In the genomic region with DNA sequence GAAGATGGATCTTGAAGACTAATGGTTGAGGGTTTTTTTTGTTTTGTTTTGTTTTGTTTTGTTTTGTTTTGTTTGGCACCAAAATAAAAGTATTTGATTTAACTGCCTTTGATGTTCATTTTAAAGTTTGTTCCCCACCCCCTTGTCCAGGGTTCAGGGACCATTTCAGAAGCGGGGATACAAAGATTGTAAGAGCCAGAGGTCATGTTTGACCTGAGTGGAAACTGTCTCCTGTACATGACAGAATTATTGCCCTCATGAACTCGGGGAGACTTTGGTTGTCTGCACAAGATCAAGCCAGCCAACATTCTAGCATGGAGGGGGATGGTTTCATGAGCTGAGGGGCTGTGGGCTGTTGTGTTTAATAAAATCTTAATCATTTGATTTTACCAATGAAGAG, we compare ENCODE assay signal across 23 mouse cellular contexts. TPM values are rescaled to one million over a fixed set of nuclear protein-coding genes. Genes with fewer than 3 reads are reported as not detected.
DNase-seq lines count a peak whose midpoint lies in the region; ATAC-seq and TF ChIP-seq lines count a peak whose summit lies in the region.
"Had no signal": no experiment of that assay in that cellular context is flagged by ENCODE, and none has a peak within 500 bp of the region (broad histone marks: within the 10 kb centered on the region; RNA-seq: fewer than 3 reads in every experiment).

No protein-coding gene starts in this region.

- no peaks in the 10 kb centered on the region for H3K27me3 ChIP-seq in liver, adult 2 months (ENCODE audit: control insufficient read depth, insufficient read depth, low read length)
- H3K27me3 ChIP-seq in liver, postnatal 0 days (ENCODE audit: insufficient read depth, low read length) = no peaks in the 10 kb centered on the region
- H3K27me3 ChIP-seq in liver, embryonic 14.5 days (ENCODE audit: control insufficient read depth, insufficient read depth, low read length) = no peaks in the 10 kb centered on the region
- H3K27me3 ChIP-seq in liver, embryonic 11.5 days (replicated peaks; ENCODE audit: control insufficient read depth, insufficient read depth, low read length) = no peaks in the 10 kb centered on the region
- 0 out of 2 replicates have a peak, but pooled peaks cover 2% of the 10 kb centered on the region for H3K27me3 ChIP-seq in liver, embryonic 16.5 days (ENCODE audit: control insufficient read depth, insufficient read depth, low read depth, low read length)
- H3K27me3 ChIP-seq: CH12.LX; embryonic facial prominence, embryonic 12.5 days; forebrain, embryonic 13.5 days; forebrain, embryonic 15.5 days; Patski had no signal

- ATAC-seq in liver, postnatal 0 days = no peak
- ATAC-seq in liver, embryonic 14.5 days (ENCODE audit: insufficient read depth) = 0 out of 2 replicates have a peak, but pooled peaks have one; percentile 38
- ATAC-seq in liver, embryonic 11.5 days (replicated peaks; ENCODE audit: low FRiP score) = no peak
- peak; percentile 44; the same call in 1 of the 2 replicates for ATAC-seq in liver, embryonic 16.5 days (ENCODE audit: low read depth)
- ATAC-seq: activated CD4-positive, CD25-positive, alpha-beta regulatory T cell, adult 4 months; CD4-positive, CD25-positive, alpha-beta regulatory T cell, adult 4 months; forebrain, embryonic 13.5 days; forebrain, embryonic 15.5 days; Patski had no signal

- H3K4me2 ChIP-seq in liver, postnatal 0 days (ENCODE audit: low read depth, low read length) = no peak overlapping the region
- no peak overlapping the region for H3K4me2 ChIP-seq in liver, embryonic 14.5 days (ENCODE audit: low read depth)
- no peak overlapping the region for H3K4me2 ChIP-seq in liver, embryonic 11.5 days
- H3K4me2 ChIP-seq in liver, embryonic 16.5 days (ENCODE audit: low read depth, low read length) = no peak overlapping the region
- H3K4me2 ChIP-seq: embryonic facial prominence, embryonic 12.5 days; forebrain, embryonic 13.5 days; forebrain, embryonic 15.5 days had no signal

- no peak for TF ChIP-seq POLR2A in liver, adult 2 months (IDR thresholded peaks at IDR 0.05; ENCODE audit: extremely low read depth, insufficient read depth, low read length)

- no peak overlapping the region for H3K9ac ChIP-seq in liver, adult 2 months (ENCODE audit: low read depth, low read length)
- H3K9ac ChIP-seq in liver, postnatal 0 days (replicated peaks) = no peak overlapping the region
- no peak overlapping the region for H3K9ac ChIP-seq in liver, embryonic 14.5 days (replicated peaks)
- H3K9ac ChIP-seq in liver, embryonic 11.5 days (ENCODE audit: low read depth, low read length) = no peak overlapping the region
- H3K9ac ChIP-seq in liver, embryonic 16.5 days (ENCODE audit: low read depth, low read length) = no peak overlapping the region
- H3K9ac ChIP-seq: embryonic facial prominence, embryonic 12.5 days; forebrain, embryonic 13.5 days; forebrain, embryonic 15.5 days had no signal

- peak overlapping the region; percentile 51 for H3K27ac ChIP-seq in liver, adult 2 months (replicated peaks; ENCODE audit: insufficient read depth, low read depth, low read length)
- no peak overlapping the region for H3K27ac ChIP-seq in liver, postnatal 0 days (ENCODE audit: low read depth)
- H3K27ac ChIP-seq in liver, embryonic 14.5 days = no peak overlapping the region
- no peak overlapping the region for H3K27ac ChIP-seq in liver, embryonic 11.5 days (ENCODE audit: low read depth, low read length)
- H3K27ac ChIP-seq in liver, embryonic 16.5 days (ENCODE audit: low read length) = peak overlapping the region; percentile 3; the same call in 1 of the 2 replicates
- H3K27ac ChIP-seq: embryonic facial prominence, embryonic 10.5 days; embryonic facial prominence, embryonic 12.5 days; forebrain, embryonic 13.5 days; forebrain, embryonic 15.5 days had no signal

- peaks cover 3% of the 10 kb centered on the region; the same call in 1 of the 2 replicates for H3K9me3 ChIP-seq in liver, postnatal 0 days (ENCODE audit: low read length)
- H3K9me3 ChIP-seq in liver, embryonic 14.5 days (ENCODE audit: control insufficient read depth, low read length) = no peaks in the 10 kb centered on the region
- no peaks in the 10 kb centered on the region for H3K9me3 ChIP-seq in liver, embryonic 11.5 days (ENCODE audit: control insufficient read depth, low read length)
- no peaks in the 10 kb centered on the region for H3K9me3 ChIP-seq in liver, embryonic 16.5 days (replicated peaks; ENCODE audit: control insufficient read depth, low read length)
- H3K9me3 ChIP-seq: embryonic facial prominence, embryonic 12.5 days; forebrain, embryonic 13.5 days; forebrain, embryonic 15.5 days had no signal

- no peaks in the 10 kb centered on the region for H3K36me3 ChIP-seq in liver, adult 2 months (ENCODE audit: control insufficient read depth, insufficient read depth, low read length)
- no peaks in the 10 kb centered on the region for H3K36me3 ChIP-seq in liver, postnatal 0 days (replicated peaks; ENCODE audit: insufficient read depth, low read length)
- no peaks in the 10 kb centered on the region for H3K36me3 ChIP-seq in liver, embryonic 14.5 days (replicated peaks; ENCODE audit: control insufficient read depth, insufficient read depth, low read depth)
- H3K36me3 ChIP-seq in liver, embryonic 11.5 days (ENCODE audit: control insufficient read depth, insufficient read depth, low read length) = no peaks in the 10 kb centered on the region
- H3K36me3 ChIP-seq in liver, embryonic 16.5 days (ENCODE audit: control insufficient read depth, insufficient read depth) = no peaks in the 10 kb centered on the region
- H3K36me3 ChIP-seq: embryonic facial prominence, embryonic 10.5 days; embryonic facial prominence, embryonic 12.5 days; forebrain, embryonic 15.5 days; G1E had no signal

- H3K79me2 ChIP-seq in liver, adult 2 months (ENCODE audit: control insufficient read depth, insufficient read depth, low read length) = no peaks in the 10 kb centered on the region

- 29% methylated on average over 2 of the region's 2 CpGs for WGBS in liver, adult 2 months
- 44% methylated on average over 2 of the region's 2 CpGs for WGBS in liver, postnatal 0 days (ENCODE audit: insufficient replicate concordance)
- WGBS in liver, embryonic 14.5 days (ENCODE audit: insufficient replicate concordance) = 46% methylated on average over 2 of the region's 2 CpGs
- WGBS in liver, embryonic 11.5 days = 51% methylated on average over 2 of the region's 2 CpGs
- WGBS in liver, embryonic 16.5 days (ENCODE audit: insufficient replicate concordance) = 41% methylated on average over 2 of the region's 2 CpGs

- H3K4me3 ChIP-seq in liver, adult 2 months (ENCODE audit: insufficient read depth, low read depth, low read length) = no peak overlapping the region
- H3K4me3 ChIP-seq in liver, postnatal 0 days (ENCODE audit: low read depth, low read length) = no peak overlapping the region
- no peak overlapping the region for H3K4me3 ChIP-seq in liver, embryonic 14.5 days (ENCODE audit: insufficient read depth in 1 of 2, low read depth in 2 of 2, low read length in 2 of 2)
- no peak overlapping the region for H3K4me3 ChIP-seq in liver, embryonic 11.5 days (ENCODE audit: low read depth, low read length)
- no peak overlapping the region for H3K4me3 ChIP-seq in liver, embryonic 16.5 days (ENCODE audit: low read depth, low read length)
- H3K4me3 ChIP-seq: embryonic facial prominence, embryonic 10.5 days; embryonic facial prominence, embryonic 12.5 days; forebrain, embryonic 13.5 days; forebrain, embryonic 15.5 days had no signal

- TF ChIP-seq EP300 in liver, postnatal 0 days (IDR thresholded peaks at IDR 0.05; ENCODE audit: low read depth) = no peak
- TF ChIP-seq EP300 in liver, embryonic 14.5 days (IDR thresholded peaks at IDR 0.05; ENCODE audit: low read depth) = no peak

- TF ChIP-seq CTCF in liver, adult 2 months (IDR thresholded peaks at IDR 0.05; ENCODE audit: low read depth, low read length) = no peak
- no peak for TF ChIP-seq CTCF in liver, postnatal 0 days (IDR thresholded peaks at IDR 0.05; ENCODE audit: low read depth)
- TF ChIP-seq CTCF in liver, embryonic 14.5 days (IDR thresholded peaks at IDR 0.05; ENCODE audit: low read depth) = no peak

- H3K4me1 ChIP-seq in liver, adult 2 months (ENCODE audit: control insufficient read depth, insufficient read depth, low read length) = peaks cover 19% of the 10 kb centered on the region
- peaks cover 18% of the 10 kb centered on the region for H3K4me1 ChIP-seq in liver, postnatal 0 days (ENCODE audit: insufficient read depth)
- peaks cover 0 to 11% of the 10 kb centered on the region in 2 experiments; a peak in 3 of 4 replicates for H3K4me1 ChIP-seq in liver, embryonic 14.5 days (replicated peaks; ENCODE audit: control insufficient read depth in 2 of 2, insufficient read depth in 2 of 2, low read length in 1 of 2)
- peaks cover 8% of the 10 kb centered on the region; the same call in 1 of the 2 replicates for H3K4me1 ChIP-seq in liver, embryonic 11.5 days (replicated peaks; ENCODE audit: control insufficient read depth, insufficient read depth, low read length)
- H3K4me1 ChIP-seq in liver, embryonic 16.5 days (ENCODE audit: control insufficient read depth, low read depth, low read length) = peaks cover 14% of the 10 kb centered on the region

- DNase-seq in liver, adult 2 months (ENCODE audit: extremely low read depth, low read depth, low spot score) = peak; percentile 95
- DNase-seq in liver, postnatal 0 days = no peak
- DNase-seq in liver, embryonic 14.5 days (ENCODE audit: low read depth in 3 of 3, low spot score in 3 of 3) = no peak
- no peak for DNase-seq in liver, embryonic 11.5 days (ENCODE audit: low spot score)
- DNase-seq: adrenal gland, adult 8-10 months; adrenal gland, postnatal 14 days; adrenal gland, postnatal 36 days; B cell, adult 2 months; cerebellum, adult 11-12 months; cerebellum, adult 2 months; cerebellum, adult 9-10 months; cerebellum, postnatal 10 days; cerebellum, postnatal 25 days had no signal

RNA-seq across cellular contexts. Expression of gene Nfyb, which starts 28.4 kb away (rescaled TPM):
- total RNA-seq in liver, adult 2 months (2014; rRNA removed) = 30.8 and 34.8 TPM in 2 replicates
- 29.0 and 30.2 TPM in 2 replicates for polyA plus RNA-seq in liver, adult 2 months (2012; rRNA removed)
- 26.6 and 30.1 TPM in 2 replicates for polyA plus RNA-seq in liver, postnatal 0 days (2015; fragmentation: Nextera tagmentation; extraction: Ambion mirVana)
- polyA plus RNA-seq in liver, embryonic 14.5 days (2012; rRNA removed) = 14.4 and 22.0 TPM in 2 replicates
- polyA plus RNA-seq in liver, embryonic 14.5 days (2014; fragmentation: Nextera tagmentation; extraction: Ambion mirVana) = 31.9 and 32.4 TPM in 2 replicates
- polyA plus RNA-seq in liver, embryonic 11.5 days (2014; fragmentation: Nextera tagmentation; extraction: Ambion mirVana) = 47.6 and 50.4 TPM in 2 replicates
- polyA plus RNA-seq in liver, embryonic 16.5 days (2015; fragmentation: Nextera tagmentation; extraction: Ambion mirVana) = 29.4 and 34.5 TPM in 2 replicates

RNA-seq across cellular contexts. Expression of gene Txnrd1, which starts 41.4 kb away (rescaled TPM):
- total RNA-seq in liver, adult 2 months (2014; rRNA removed) = 71.2 and 83.2 TPM in 2 replicates
- 50.4 and 51.9 TPM in 2 replicates for polyA plus RNA-seq in liver, adult 2 months (2012; rRNA removed)
- polyA plus RNA-seq in liver, postnatal 0 days (2015; fragmentation: Nextera tagmentation; extraction: Ambion mirVana) = 26.7 and 28.1 TPM in 2 replicates
- polyA plus RNA-seq in liver, embryonic 14.5 days (2012; rRNA removed) = 23.5 and 33.6 TPM in 2 replicates
- 44.6 and 53.1 TPM in 2 replicates for polyA plus RNA-seq in liver, embryonic 14.5 days (2014; fragmentation: Nextera tagmentation; extraction: Ambion mirVana)
- polyA plus RNA-seq in liver, embryonic 11.5 days (2014; fragmentation: Nextera tagmentation; extraction: Ambion mirVana) = 129 and 145 TPM in 2 replicates
- 44.1 and 46.1 TPM in 2 replicates for polyA plus RNA-seq in liver, embryonic 16.5 days (2015; fragmentation: Nextera tagmentation; extraction: Ambion mirVana)

Comparison
In these comparisons a context has a peak if more than half of its experiments do, and no peak if none do; other contexts are left out.
1. H3K27ac ChIP-seq: peak in liver, adult 2 months (single experiment) and liver, embryonic 16.5 days (single experiment); none in liver, postnatal 0 days (single experiment), liver, embryonic 14.5 days (single experiment) and liver, embryonic 11.5 days (single experiment).
2. ATAC-seq: peak in liver, embryonic 14.5 days (single experiment) and liver, embryonic 16.5 days (single experiment); none in liver, postnatal 0 days (single experiment) and liver, embryonic 11.5 days (single experiment).